Mouse (Mus musculus) layer of hippocampus, adult 11-12 months (tissue): ENCODE results near the gene Sema3a.
A peak's percentile ranks its signal among the peaks of the same experiment; 100 is the strongest.
"Not testable (repeated sequence)": the region's sequence is repeated elsewhere in the genome, so short reads cannot be mapped to it uniquely, and the experiment has no call there.

Experiments used
- DNase-seq: peaks from one replicate; pipeline ENCODE4 v3.0.0; 2022; ENCODE audit warnings: low spot score

Gene Sema3a

DNA sequence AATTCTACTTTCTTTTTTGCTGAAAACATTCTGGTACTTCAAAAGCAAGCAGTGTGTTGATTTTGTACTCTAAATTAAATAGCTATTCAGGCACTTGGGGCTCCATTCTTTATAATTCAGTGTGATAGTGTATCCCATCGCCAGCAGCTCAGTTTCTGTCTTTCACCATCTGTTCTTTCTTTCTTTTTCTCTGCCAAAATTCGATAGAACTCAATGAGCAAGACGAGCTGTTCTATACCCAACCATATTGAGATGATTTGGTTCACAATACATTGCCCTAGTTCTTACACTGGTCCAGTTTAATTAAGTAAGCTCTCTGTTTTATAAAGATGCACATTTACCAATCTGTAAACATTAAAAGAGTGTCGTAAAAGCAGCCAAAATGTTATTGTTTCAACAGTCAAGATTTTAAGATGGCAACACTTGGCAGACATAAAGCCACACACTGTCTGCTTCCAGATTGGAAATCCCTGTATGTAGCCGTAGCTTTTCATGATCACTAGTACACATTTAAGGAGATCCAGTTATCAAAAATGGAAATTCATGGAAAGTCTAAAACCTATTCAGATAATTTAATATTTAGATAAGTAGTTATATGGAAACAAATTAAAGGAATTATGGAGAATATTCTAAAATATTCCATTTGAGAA lies 296.2 kb downstream of the Sema3a start:
- peak; percentile 13 for DNase-seq

DNA sequence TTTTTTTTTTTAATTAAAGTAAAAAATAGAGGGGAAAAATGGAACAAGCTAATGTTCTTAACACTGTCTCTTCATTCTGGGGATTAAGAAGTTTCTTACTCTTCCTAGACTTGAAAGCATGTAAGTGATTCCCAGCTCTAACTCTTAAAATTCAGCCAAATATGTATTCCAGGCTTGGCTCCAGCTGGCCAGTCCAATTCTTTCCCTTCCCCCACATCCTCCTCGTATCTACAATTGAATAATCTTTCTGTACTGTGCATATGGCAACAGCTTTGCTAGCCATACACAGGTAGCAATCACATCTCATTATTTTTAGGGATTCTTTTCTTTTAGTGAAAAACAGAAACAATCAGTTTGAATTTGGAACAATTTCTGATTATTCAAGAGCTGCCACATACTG lies 303.5 kb downstream of the Sema3a start:
- DNase-seq, result no peak

GRCm38 (mm10) chr5:13431827-13432226 lies 306.6 kb downstream of the Sema3a start:
- DNase-seq, result no peak

- no peak for DNase-seq
Measured at GRCm38 (mm10) chr5:13432574-13432973, 307.4 kb downstream of the Sema3a start.

DNA sequence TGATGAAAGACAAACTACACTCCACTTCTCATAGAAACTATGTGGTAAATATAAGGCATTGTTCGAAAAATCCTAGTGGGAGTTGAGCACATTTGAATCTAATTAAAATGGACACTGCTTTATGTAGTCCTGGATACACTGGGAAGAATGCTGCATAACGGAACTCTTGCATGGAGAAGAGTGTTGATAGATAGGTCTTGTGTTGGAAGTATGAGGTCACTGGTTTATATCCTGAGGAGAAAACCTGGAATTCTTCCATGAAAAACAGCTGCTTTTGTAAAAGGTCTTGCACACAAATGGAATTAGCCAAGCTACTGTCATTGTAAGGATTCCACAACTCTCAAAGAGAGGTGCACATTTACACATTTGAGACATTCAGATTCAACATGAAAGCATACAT lies 308.1 kb downstream of the Sema3a start:
- no peak for DNase-seq

DNA sequence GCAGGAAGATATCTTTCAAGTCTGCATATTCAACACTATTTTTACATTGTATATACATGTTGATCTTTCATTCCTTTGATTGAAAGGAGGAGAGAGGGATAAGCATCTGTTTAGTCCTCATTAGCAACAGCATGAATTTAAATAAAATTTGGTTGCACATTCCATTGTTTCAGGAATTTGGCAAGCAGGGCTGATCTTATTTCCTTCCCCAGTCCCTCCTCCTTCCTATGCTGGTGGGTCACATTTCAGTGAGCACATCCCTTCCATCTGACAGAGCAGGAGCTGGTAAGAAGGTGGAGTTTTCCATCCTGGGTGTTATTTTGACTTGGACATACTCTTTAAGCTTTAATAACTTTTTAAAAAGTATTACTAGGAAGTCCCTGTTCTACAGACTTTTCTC lies 315.9 kb downstream of the Sema3a start:
- DNase-seq, result no peak

GRCm38 (mm10) chr5:13460182-13461001 lies 335.2 kb downstream of the Sema3a start:
- no peak for DNase-seq

GRCm38 (mm10) chr5:13468856-13469255 lies 343.6 kb downstream of the Sema3a start:
- DNase-seq, result no peak

- no peak for DNase-seq
Measured at GRCm38 (mm10) chr5:13469401-13469800, 344.2 kb downstream of the Sema3a start.

DNA sequence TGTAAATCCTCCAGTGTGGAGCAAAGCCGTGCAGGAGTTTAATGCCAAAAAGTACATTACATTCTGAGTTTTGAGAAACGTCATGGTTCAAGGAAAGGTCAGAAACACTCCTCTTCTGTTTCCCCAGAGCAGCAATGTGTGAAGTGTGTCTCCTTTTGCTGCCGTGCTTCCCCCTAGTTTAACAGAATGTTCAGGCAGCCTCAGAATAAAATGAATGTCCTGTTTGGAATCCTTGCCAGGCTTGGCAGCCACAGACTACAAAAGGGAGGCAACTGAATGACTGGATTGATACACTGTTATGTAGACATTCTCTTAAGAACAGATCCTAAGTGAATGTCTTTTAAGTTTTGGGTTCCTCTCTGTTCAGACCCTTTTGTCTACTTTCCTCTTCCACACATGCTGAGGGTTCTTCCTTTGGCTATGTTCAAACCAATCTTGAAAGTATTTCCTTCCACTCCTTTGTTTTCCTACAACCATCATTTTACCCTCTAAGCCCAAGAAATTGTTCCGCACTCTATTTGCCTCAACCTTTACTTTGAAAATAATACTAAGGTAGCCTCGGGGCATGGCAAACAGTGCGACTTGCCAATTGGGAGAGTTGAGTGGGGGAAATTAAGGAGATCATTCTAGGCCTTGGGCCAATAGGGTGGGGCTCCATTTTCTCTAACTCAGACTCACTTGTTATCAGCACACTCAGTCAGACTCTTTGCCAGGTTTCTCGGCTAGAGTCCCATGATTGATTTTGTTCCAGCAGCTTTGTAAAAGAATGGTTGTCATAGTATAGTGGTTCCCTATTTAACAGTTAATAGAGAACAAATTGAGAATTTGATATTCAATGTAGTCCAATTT lies 345.1 kb downstream of the Sema3a start:
- no peak for DNase-seq

- peak; percentile 28 for DNase-seq
Measured at GRCm38 (mm10) chr5:13477653-13478052, 352.4 kb downstream of the Sema3a start.

DNA sequence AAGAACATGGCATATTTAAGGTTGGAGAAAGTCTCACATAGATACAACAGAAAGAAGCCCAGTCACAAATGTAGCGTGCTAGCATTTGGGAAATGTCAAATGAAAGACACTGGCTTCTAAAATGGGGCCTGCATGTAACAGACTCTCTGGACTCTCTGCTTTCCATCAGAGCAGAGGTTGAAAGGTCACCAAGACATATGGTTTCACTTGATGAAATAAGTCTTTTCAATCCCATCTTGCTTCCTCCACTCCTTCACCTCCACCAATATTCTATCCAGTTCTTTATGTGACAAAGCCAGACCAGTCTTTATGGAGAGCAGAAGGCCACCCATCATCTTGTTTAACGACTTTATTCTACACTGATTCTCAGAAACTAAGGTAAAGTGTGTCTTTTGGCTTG lies 363.5 kb downstream of the Sema3a start:
- no peak for DNase-seq

- DNase-seq, result not testable (repeated sequence)
Measured at GRCm38 (mm10) chr5:13495967-13496366, 370.8 kb downstream of the Sema3a start.

DNA sequence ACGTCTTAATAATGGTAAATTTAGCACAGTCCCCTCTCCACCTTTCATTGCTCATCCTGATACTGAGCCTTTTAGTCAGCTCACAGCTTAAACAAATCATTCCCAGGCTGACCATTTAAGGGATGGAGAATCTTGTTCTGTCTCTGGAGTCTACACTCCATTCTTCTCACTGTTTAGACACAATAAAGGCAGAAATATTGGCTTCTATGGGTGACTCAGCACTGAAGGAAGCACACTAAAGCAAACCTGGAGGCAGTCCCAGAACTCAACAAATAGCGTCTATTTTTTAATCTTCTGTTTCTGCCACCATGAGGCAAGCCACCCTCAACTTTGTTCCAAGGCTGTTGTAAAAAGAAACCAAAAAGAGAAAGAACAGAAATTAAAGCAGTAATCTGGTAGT lies 374.6 kb downstream of the Sema3a start:
- DNase-seq, result peak; percentile 37

DNA sequence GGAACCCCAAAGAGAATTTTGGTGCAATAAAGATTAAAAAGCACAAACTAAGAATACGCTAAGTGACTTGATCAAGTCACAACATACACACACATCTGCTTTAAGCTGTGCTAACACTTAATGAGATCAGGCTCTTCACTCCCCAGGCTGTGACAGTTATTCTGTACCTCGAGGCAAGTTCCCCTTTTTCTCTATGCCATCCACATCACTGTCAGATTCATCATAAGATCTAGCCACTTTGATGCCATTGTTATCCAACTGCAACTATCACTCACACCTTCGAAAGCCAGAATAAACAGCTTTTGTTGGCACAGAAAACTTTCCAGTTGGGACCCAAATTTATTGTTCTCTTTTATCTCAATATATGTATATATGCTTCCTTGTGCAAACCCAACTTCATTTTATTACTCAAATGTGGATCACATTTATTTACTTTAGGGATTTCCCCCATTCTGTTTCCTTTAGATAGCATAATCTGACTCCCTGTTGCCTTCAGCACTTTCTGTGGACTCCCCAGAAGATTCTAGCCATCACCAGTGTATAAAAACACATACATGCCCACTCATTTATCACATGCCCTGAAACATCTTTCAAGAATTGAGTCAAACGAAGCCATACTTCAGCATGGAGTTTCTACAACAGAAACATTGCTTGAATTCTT lies 380.8 kb downstream of the Sema3a start:
- DNase-seq, result no peak

DNA sequence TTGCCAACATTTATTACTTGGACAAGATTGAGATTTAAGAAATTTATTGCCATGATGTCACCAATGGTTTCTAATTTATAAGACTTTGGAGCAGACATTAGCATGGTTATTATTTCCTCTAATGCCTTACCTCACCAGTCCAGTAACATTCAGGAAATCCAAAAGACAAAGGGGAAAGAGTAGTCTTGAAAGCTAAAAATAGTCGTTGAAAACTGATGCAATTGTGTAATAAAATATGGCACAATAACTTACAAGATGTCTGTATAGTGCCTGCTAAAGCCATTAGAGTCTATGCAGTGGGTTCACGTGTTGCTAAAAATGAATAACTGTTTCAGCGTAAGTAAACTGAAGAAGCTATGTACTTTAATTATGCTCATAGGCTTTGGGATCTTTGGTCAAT lies 383.9 kb downstream of the Sema3a start:
- DNase-seq, result no peak

GRCm38 (mm10) chr5:13517018-13517417 lies 391.8 kb downstream of the Sema3a start:
- DNase-seq, result no peak

- DNase-seq, result no peak
Measured at GRCm38 (mm10) chr5:13525597-13525996, 400.4 kb downstream of the Sema3a start.

DNA sequence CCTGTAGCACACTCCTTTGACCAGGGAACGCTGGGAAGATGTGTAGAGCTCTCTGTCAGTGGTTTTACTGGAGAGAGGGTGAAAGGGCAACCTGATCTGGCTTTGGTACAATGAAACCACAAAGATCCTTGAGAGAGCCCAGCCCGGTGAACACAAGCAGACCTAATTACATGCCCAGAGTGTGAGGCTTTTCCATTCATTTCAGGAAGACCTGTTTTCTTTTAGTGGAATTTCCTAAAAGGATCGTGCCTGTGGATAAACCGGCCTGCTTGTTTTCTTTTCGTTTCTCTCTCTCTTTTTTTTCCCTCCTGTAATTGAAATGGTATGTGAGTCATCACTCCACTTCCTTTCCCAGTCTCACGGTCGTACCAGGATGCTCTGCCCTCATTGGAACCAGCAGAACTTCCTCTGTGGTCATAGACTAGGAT lies 401.8 kb downstream of the Sema3a start:
- no peak for DNase-seq

DNA sequence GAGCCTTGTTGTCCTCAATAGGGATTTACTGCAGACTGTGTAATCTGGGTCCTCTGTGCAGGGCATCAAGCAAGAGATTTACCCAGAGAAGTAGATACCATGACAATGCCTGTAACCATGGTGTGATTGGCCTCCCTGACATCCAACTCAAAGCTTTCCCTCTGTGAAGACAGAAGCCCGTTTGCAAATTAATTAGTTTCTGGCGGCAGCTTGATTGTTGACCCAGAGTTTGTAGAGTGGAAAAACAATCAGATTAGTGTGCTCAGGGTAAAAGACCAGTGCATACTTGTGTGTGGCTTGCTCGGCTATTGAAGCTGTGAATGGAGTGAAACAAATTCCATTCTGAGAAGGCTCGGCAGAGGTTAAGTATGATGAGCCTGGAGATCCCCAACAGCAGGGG lies 404.0 kb downstream of the Sema3a start:
- peak; percentile 5 for DNase-seq

DNA sequence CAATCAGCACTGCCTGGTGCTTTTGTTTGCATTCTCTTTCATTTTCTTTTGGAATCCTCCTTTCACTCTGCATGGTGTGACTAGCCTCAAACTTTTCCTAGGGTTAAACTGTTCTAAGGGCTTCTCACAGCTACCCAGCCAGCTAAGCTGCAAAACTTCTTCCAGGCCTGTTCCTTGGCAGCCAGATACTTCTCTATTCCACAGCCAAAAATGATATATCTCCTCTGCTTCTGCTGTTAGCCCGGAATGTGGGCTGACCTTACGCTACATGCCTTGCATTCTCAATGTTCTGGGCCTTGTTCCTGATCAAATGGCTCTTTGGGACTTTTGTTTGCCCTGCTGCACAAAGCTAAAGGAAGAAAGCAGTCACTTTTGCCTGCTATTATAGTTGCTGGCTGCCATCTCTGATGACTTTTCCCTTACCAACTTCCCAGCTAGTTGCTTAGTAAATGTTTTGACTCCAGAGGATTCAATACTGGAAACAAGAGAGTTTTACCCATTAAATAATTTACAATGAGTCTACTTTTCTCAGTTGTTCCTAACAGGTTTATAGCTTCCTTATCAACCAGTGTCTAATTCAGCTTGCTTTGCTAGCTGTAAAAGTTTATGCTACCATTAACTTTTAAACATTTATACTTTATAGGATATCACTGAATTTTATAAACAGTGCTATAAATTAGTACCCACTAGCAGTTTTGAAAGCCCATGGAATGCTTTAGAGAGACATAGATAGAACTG lies 422.4 kb downstream of the Sema3a start:
- DNase-seq, result no peak

- no peak for DNase-seq
Measured at GRCm38 (mm10) chr5:13548210-13548554, 423.0 kb downstream of the Sema3a start.
